Mouse (Mus musculus) C2C12 (cell line): Measurements from ENCODE around the gene C030005K15Rik. TPM values are rescaled to one million over a fixed set of nuclear protein-coding genes. Genes with fewer than 3 reads are reported as not detected.
"Not testable (repeated sequence)": the region's sequence is repeated elsewhere in the genome, so short reads cannot be mapped to it uniquely, and the experiment has no call there.

ENCODE experiments used
- H3K27me3 ChIP-seq: one replicate; pipeline ENCODE4 v1.6.1; 2011; ENCODE audit not compliant: control insufficient read depth, insufficient read depth, insufficient read length
- H3K36me3 ChIP-seq: one replicate; pipeline ENCODE4 v1.6.1; 2011; ENCODE audit not compliant: control insufficient read depth, insufficient read depth
- H3K4me3 ChIP-seq: one replicate; pipeline ENCODE4 v1.5.1; 2011; ENCODE audit warnings: mild to moderate bottlenecking, control low read depth; ENCODE audit not compliant: poor library complexity, insufficient read depth, severe bottlenecking
- H3K79me2 ChIP-seq: one replicate; pipeline ENCODE4 v1.6.1; 2011; ENCODE audit not compliant: control insufficient read depth, insufficient read depth
- H3K79me3 ChIP-seq: one replicate; pipeline ENCODE4 v1.6.1; 2011; ENCODE audit warnings: low read depth, control low read depth
- H3ac ChIP-seq: one replicate; pipeline ENCODE3; 2011; ENCODE audit warnings: low read depth; ENCODE audit not compliant: control insufficient read depth, insufficient read length
- CEBPB ChIP-seq: IDR thresholded peaks from one replicate; pipeline ENCODE4 v1.6.1; 2011; ENCODE audit warnings: low read depth, mild to moderate bottlenecking, control low read depth, moderate library complexity
- CTCF ChIP-seq: IDR thresholded peaks from one replicate; pipeline ENCODE4 v1.5.1; 2011; ENCODE audit not compliant: control insufficient read depth, insufficient read depth, insufficient read length
- FOSL1 ChIP-seq: IDR thresholded peaks from one replicate; pipeline ENCODE4 v1.8.0; 2011; ENCODE audit warnings: mild to moderate bottlenecking, low read length; ENCODE audit not compliant: poor library complexity, insufficient read depth, severe bottlenecking
- MAX ChIP-seq: IDR thresholded peaks from one replicate; pipeline ENCODE4 v1.6.1; 2011; ENCODE audit warnings: mild to moderate bottlenecking, control low read depth
- MYOD1 ChIP-seq: IDR thresholded peaks from one replicate; pipeline ENCODE4 v1.6.1; 2011; ENCODE audit warnings: low read depth; ENCODE audit not compliant: control insufficient read depth, insufficient read length
- MYOG ChIP-seq: IDR thresholded peaks from one replicate; pipeline ENCODE4 v1.6.1; 2011; ENCODE audit not compliant: control insufficient read depth, insufficient read length; ENCODE audit errors: extremely low read depth
- USF1 ChIP-seq: IDR thresholded peaks from one replicate; pipeline ENCODE4 v1.6.1; 2011; ENCODE audit warnings: low read depth, mild to moderate bottlenecking, control low read depth, moderate library complexity
- long read RNA-seq, 2 experiments: library from polyadenylated mRNA; unstranded; transcript quantifications; one replicate each; pipeline ENCODE4 v2.0.0; 2019 to 2020
- polyA plus RNA-seq: library from polyadenylated mRNA; unstranded; fragments of >200 nt; fragmentation: generic; extraction: Trizol; gene quantifications from one replicate; pipeline ENCODE4 v1.2.1, GENCODE M21; 2012; ENCODE audit warnings: missing spikeins

C030005K15Rik gene
- polyA plus RNA-seq: not detected
- long read RNA-seq, experiment 1: 0 reads
- long read RNA-seq, experiment 2: 0 reads

DNA sequence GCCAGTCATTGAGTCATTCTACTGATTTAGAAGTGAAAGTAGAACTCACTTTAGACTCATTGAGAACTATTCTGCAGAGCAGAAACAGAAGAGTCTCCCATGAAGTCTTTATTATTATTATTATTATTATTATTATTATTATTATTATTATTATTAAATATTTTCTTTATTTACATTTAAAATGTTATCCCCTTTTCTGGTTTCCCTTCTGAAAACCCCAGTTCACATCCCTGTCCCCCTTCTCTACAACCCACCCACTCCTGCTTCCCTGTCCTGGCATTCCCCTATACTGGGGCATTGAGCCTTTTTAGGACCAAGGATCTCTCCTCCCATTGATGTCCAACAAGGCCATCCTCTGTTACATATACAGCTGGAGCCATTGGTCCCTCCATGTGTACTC lies at the start of gene C030005K15Rik:
Gene C030005K15Rik, minus strand, starts transcription at position 101 of the 400 bp plus-strand sequence.
- H3K79me3 ChIP-seq, H3K27me3 ChIP-seq, H3K36me3 ChIP-seq, H3K4me3 ChIP-seq, H3K79me2 ChIP-seq, H3ac ChIP-seq: not testable (repeated sequence)

DNA sequence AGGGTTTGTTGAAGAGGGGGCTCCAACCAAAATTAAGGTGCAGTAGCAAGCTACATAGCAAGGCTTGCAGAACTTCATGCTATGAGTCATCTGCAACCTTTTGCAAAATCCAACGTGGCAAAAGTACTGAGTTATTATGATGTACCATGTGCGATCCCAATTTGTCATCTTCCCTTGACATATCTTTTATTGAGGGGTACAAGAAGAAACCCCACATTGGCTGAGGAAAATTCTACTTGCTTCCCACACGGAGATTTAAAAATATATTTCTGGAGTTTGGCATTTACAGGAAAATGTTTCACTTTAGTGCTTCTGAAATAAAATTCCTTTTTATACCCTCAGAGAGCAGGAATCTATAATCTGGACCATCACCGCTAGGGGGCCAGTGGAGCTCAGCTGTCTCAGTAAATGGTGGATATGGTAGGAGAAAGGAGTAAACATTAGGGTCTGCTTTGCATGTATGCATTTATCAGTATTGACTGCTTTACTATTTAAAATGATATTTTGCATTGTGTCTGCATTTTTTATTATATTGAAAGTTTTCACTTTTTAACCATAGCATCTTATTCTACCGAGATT lies 41.7 kb upstream of the C030005K15Rik start:
- no peaks in the 10 kb centered on the region for H3K79me3 ChIP-seq
- no peak overlapping the region for H3K4me3 ChIP-seq
- TF ChIP-seq MAX (no peak), CTCF (no peak), CEBPB (no peak), FOSL1 (no peak), MYOG (no peak), MYOD1 (no peak), USF1 (no peak)
- H3K27me3 ChIP-seq: no peaks in the 10 kb centered on the region
- H3K36me3 ChIP-seq: no peaks in the 10 kb centered on the region
- H3ac ChIP-seq: no peak overlapping the region
- H3K79me2 ChIP-seq: no peaks in the 10 kb centered on the region

DNA sequence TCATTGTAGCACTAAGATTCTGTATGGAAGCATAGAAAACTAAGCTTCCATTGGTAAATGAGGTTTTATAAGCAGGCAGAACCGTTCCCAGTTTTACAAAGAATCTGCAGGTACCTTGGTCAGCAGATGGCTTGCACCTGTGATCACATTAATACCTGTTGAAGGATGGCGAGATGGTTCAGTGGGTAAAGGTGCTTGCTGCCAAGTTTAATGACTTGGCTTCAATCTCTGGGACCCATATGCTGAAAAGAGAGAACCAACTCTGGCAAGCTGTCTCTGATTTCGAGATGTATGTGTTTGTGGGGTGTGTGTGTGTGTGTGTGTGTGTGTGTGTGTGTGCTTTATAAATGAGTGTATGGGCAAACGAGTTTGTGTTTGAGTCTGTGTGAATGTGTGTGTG lies 27.3 kb upstream of the C030005K15Rik start:
- H3K79me3 ChIP-seq: no peaks in the 10 kb centered on the region
- H3K27me3 ChIP-seq: no peaks in the 10 kb centered on the region
- H3K79me2 ChIP-seq: no peaks in the 10 kb centered on the region
- H3K36me3 ChIP-seq: no peaks in the 10 kb centered on the region
- no peak for TF ChIP-seq MAX
- no peak for TF ChIP-seq CTCF
- TF ChIP-seq USF1: no peak
- TF ChIP-seq MYOD1: no peak
- TF ChIP-seq FOSL1: no peak
- TF ChIP-seq CEBPB: no peak
- TF ChIP-seq MYOG: no peak
- H3ac ChIP-seq: no peak overlapping the region
- no peak overlapping the region for H3K4me3 ChIP-seq

DNA sequence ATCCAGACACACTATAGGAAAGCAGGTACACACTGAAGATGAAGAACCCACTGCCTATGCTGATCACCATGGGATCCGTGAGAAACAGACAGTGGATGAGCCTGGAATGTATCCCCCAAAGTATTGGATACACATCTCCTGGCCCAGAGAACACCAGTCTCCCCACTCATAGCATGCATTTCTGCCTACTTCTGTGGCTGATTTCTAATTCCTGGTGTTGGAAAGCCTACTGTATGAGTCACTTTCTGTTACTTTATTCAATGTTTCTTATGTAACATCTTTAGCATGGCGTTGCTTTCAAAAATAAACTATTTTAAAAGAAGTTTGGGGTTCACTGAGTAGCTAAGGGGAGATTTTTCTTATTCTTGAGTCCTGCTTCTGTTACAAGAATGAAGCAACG lies 20.7 kb upstream of the C030005K15Rik start:
- H3K4me3 ChIP-seq: no peak overlapping the region
- no peaks in the 10 kb centered on the region for H3K36me3 ChIP-seq
- no peaks in the 10 kb centered on the region for H3K79me3 ChIP-seq
- TF ChIP-seq USF1 (no peak), MYOD1 (no peak), FOSL1 (no peak), CEBPB (no peak), CTCF (no peak), MAX (no peak), MYOG (no peak)
- H3K79me2 ChIP-seq: no peaks in the 10 kb centered on the region
- no peaks in the 10 kb centered on the region for H3K27me3 ChIP-seq
- H3ac ChIP-seq: no peak overlapping the region

DNA sequence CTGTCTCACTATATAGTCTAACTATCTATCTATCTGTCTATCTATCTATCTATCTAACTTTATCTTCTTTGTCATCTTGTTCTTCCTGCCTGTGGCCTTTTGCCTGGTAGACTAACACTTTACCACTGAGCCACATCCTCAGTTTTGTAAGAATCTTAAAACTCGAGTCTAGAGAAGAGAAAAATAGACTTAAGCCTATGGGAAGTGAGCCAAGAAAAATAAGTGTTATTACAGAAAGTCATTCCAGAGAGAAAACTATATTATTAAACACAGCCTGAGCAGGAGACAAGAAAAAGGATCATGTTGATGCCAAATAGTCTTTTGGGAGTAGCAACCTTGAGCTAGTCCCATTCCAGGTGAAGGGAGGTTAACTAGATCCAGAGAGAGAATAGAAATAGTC lies 626 bp downstream of the C030005K15Rik start:
- Histone ChIP-seq H3K79me2 (no peaks in the 10 kb centered on the region), H3ac (no peak overlapping the region)
- TF ChIP-seq MYOD1: no peak
- no peak for TF ChIP-seq CTCF
- no peak for TF ChIP-seq MYOG
- no peak for TF ChIP-seq USF1
- TF ChIP-seq MAX: no peak

DNA sequence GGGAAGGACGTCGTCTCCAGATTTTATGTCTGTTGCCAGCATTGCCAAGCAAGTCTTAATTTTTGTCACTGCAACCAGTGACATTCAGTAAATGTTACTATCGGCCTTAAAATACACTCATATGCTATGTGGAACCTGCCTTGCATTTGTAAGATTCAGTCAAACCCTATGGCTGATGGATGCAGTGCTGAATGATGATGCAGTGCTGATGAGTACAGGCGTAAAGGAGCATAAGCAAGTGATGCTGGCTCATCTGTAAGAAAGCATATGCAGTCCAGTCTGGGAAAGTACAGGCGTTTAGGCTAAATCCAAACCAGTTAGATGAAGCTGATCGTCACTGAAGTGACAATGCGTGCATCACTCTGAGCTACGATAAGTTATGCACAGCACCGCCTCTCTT lies 3.8 kb downstream of the C030005K15Rik start:
- H3K36me3 ChIP-seq: no peaks in the 10 kb centered on the region
- H3K79me2 ChIP-seq: no peaks in the 10 kb centered on the region
- TF ChIP-seq USF1 (no peak), MYOD1 (no peak), CEBPB (no peak), MAX (no peak), MYOG (no peak), FOSL1 (no peak), CTCF (no peak)
- no peaks in the 10 kb centered on the region for H3K27me3 ChIP-seq
- H3K79me3 ChIP-seq: no peaks in the 10 kb centered on the region
- no peak overlapping the region for H3K4me3 ChIP-seq
- no peak overlapping the region for H3ac ChIP-seq

More for the DNA sequence above, 626 bp downstream of the C030005K15Rik start:
- Histone ChIP-seq H3K79me3 (no peaks in the 10 kb centered on the region), H3K36me3 (no peaks in the 10 kb centered on the region), H3K4me3 (no peak overlapping the region), H3K27me3 (no peaks in the 10 kb centered on the region)
